Mouse (Mus musculus) thymus, adult 2 months (tissue): ENCODE data around the gene Pafah1b2.

Experiments used
- CTCF ChIP-seq: fragments of 200-500 bp; IDR thresholded peaks from 2 replicates; pipeline ENCODE4 v1.5.1; 2012; ENCODE audit warnings: mild to moderate bottlenecking, control low read depth, low read length, moderate library complexity, borderline replicate concordance; ENCODE audit not compliant: control insufficient read depth, poor library complexity, insufficient read depth; ENCODE audit errors: extremely low read depth
- POLR2A ChIP-seq: fragments of 200-500 bp; IDR thresholded peaks from 2 replicates; pipeline ENCODE4 v1.6.1; 2012; ENCODE audit warnings: mild to moderate bottlenecking, low read length, control low read depth, moderate library complexity; ENCODE audit not compliant: control insufficient read depth, poor library complexity, insufficient read depth; ENCODE audit errors: extremely low read depth

- TF ChIP-seq POLR2A (no peak), CTCF (no peak)
Observed at GRCm38 (mm10) chr9:46046724-46047517, 34.4 kb upstream of the Pafah1b2 start.
